Mouse (Mus musculus): Measurements from ENCODE around the gene Cdc14b.

- no peak for TF ChIP-seq CTCF (IDR thresholded peaks at IDR 0.05; ENCODE audit: control insufficient read depth, insufficient read depth, insufficient read length)
- TF ChIP-seq MAX (IDR thresholded peaks at IDR 0.05), result no peak
- TF ChIP-seq USF1 (IDR thresholded peaks at IDR 0.05; ENCODE audit: low read depth), result peak; percentile 25
Measured at GRCm38 (mm10) chr13:64153751-64154267, 121.3 kb downstream of the Cdc14b start.
